Mouse (Mus musculus) kidney, postnatal 36 days (tissue): ENCODE results near the gene Pltp.

ENCODE experiments used
- DNase-seq, 2 experiments: peaks; one replicate each; pipeline ENCODE4 v3.0.0; 2021 to 2022; ENCODE audit warnings: mixed read lengths in 2 of 2

The Pltp gene

GRCm38 (mm10) chr2:164857101-164857821 is at the start of gene Pltp:
Gene Pltp, minus strand, starts transcription at chr2:164857711.
- peak; percentile 38 to 67 for DNase-seq

GRCm38 (mm10) chr2:164906071-164906470 is 48.6 kb upstream of the Pltp start:
- DNase-seq, result no peak

- peak; percentile 49 to 52 for DNase-seq
Measured at GRCm38 (mm10) chr2:164903496-164903895, 46.0 kb upstream of the Pltp start.

DNA sequence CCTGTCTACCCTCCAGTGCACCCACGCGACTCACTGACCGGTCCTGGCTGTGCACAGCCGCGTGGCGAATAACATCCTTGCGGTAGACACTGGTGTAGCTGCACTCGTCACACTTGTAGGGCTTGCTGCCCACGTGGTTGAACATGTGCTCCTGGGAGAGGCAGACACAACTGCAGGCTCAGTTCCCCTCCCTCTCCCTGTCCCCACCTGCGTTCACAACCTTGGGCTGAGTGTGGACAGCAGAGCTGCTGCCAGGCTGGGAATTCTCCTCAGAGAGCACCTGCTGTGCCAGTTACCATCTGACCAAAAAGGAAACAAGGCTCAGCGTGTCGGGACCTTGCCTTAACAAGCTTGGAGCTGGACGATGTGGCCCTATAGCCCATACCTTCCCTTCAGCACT is 43.9 kb upstream of the Pltp start:
- DNase-seq, result no peak

DNA sequence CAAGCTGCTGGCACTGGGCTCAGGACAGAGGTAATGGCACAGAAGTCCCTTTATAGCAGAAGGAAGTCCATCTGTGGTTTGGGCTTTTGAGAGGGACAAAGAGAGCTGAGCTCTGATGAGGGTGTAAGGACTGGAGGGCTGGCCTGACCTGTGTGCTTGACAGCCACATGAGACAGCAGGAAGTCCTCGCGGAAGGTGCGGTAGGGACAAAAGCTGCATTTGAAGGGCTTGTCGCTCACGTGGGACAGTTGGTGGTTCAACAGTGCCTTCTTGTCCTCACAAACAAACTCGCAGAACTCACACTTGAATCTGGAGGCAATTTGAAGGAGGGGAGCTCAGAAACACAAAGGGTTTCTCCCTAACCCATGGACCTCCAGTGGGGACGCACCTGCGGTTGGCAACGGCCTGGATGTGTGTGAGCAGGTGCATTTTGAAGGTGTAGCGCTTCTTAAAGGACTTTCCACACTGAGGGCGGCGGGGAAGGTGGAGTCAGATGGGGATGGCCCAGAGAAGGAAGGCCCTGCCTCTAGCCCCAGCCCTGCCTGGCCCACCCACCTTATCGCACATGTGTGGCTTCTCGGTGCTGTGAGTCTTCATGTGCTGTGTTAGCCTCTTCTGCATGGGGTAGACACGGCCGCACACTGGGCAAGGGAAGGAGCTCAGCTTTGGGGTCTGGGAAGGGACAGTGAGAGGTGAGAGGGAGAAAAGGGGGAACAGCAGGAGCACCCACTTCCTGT is 42.4 kb upstream of the Pltp start:
- no peak for DNase-seq

GRCm38 (mm10) chr2:164899034-164899433 is 41.5 kb upstream of the Pltp start:
- no peak for DNase-seq

DNA sequence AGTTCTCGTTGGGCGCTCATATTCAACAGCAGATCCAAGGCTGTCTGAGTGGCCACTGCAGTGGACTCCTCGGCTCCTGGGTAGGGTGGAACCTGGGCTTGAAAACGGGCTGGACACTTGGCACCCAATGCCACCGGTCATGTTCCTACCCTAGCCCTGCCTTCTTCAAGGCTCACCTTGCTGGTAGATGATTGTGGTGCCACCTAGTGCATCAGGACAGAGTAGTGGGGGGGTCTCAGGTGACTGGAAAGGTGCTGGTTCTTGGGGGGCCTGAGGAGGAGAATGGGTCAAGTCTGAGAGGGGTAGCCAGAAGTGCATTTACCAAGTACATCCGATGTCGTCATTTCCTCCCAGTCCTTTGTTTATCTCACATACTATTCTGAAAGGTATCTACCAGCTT is 40.5 kb upstream of the Pltp start:
- DNase-seq, result peak in 1 of 2 experiments; percentile 52

- no peak for DNase-seq
Measured at GRCm38 (mm10) chr2:164895885-164896284, 38.4 kb upstream of the Pltp start.

GRCm38 (mm10) chr2:164894644-164895043 is 37.1 kb upstream of the Pltp start:
- no peak for DNase-seq

DNA sequence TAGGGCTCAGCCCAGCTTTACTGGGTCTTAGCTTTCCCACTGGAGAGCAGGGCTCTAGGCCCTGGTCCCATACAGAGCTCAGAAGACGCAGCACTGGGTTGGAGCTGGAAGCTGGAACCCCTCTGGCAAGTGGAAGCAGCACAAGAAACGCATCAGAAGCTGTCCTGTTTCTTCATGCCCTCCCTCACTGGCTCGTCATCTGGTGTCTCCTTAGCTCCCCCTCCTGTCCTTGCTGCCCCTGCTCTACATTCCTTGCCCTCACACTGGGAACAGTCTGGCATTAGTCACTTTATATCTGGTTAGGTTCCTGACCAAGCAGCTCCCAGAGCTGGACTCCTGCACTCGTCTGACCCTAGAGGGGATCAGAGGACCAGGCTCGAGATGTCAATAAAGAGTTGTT is 36.5 kb upstream of the Pltp start:
- DNase-seq, result no peak

- DNase-seq, result no peak
Measured at GRCm38 (mm10) chr2:164892696-164893216, 35.2 kb upstream of the Pltp start.

GRCm38 (mm10) chr2:164891908-164892695 is 34.6 kb upstream of the Pltp start:
- DNase-seq, result peak in 1 of 2 experiments; percentile 44

- no peak for DNase-seq
Measured at GRCm38 (mm10) chr2:164891056-164891834, 33.7 kb upstream of the Pltp start.

DNA sequence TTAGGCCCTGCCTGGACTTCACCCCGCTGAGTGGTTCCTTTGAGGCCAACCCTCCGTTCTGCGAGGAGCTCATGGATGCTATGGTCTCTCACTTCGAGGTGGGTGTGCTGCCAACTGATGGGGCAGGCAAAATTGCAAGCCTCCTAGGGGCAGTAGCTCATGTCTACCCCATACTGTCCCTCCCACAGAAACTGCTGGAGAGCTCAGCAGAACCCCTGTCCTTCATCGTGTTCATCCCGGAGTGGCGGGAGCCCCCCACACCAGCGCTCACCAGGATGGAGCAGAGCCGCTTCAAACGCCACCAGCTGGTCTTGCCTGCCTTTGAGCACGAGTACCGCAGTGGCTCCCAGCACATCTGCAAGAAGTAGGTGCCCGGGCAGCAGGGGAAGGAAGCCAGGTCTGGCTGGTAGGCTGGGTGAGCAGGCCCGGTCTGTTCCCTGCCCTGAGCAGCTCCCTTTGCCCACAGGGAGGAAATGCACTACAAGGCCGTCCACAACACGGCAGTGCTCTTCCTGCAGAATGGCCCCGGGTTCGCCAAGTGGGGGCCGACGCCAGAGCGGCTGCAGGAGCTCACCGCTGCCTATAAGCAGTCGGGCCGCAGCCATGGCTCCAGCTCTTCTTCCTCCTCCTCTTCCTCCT is 33.0 kb upstream of the Pltp start:
- no peak for DNase-seq

DNA sequence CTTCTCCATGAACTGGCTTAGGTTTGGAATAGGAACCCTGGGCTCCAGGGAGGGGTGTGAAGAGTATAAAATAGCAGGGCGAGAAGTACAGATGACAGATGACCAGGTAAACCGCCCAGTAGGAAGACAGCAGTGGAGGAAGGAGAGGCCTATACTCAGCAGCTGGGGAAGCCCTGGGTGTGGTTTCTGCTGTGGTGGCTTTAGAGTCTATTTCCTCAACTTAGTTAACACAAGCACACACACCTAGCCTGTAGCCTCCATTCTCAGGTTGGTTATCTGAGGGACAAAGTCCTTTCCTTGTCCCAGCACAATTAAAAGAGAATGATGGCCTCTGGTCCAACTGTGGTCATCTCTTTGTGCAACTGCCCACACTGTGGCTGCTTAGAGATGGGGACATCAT is 32.4 kb upstream of the Pltp start:
- no peak for DNase-seq

DNA sequence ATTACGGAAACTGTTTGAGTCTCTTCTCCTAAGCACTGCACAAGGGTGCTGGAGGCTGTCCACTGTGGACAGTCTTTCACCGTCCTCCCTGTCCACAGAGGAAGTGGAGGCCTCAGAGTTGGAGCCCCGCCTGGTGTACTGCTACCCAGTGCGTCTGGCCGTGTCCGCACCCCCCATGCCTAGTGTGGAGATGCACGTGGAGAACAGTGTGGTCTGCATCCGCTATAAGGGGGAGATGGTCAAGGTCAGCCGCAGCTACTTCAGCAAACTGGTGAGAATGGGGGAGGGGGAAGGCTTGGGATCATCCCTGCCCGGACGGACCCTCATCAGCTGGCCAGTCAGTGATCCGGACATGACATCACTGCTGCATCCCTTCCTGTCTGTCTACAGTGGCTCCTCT is 31.5 kb upstream of the Pltp start:
- no peak for DNase-seq

- DNase-seq, result no peak
Measured at GRCm38 (mm10) chr2:164886617-164887016, 29.1 kb upstream of the Pltp start.

- peak; percentile 52 to 83 for DNase-seq
Measured at GRCm38 (mm10) chr2:164885788-164886187, 28.3 kb upstream of the Pltp start.

GRCm38 (mm10) chr2:164882619-164883018 is 25.1 kb upstream of the Pltp start:
- DNase-seq, result no peak

GRCm38 (mm10) chr2:164879568-164880277 is 22.2 kb upstream of the Pltp start:
- peak; percentile 95 for DNase-seq

- DNase-seq, result peak; percentile 94
Measured at GRCm38 (mm10) chr2:164879228-164879567, 21.7 kb upstream of the Pltp start, which contains the start of gene Pcif1. Gene Pcif1, plus strand, starts transcription at chr2:164879304.
